Mouse (Mus musculus): Measurements from ENCODE around the gene Ctdsp2.

GRCm38 (mm10) chr10:126949824-126950223, 28.7 kb upstream of the Ctdsp2 start:
- TF ChIP-seq CTCF (IDR thresholded peaks at IDR 0.05; ENCODE audit: low read depth), result no peak
- TF ChIP-seq EP300 (IDR thresholded peaks at IDR 0.05; ENCODE audit: low read depth), result no peak
